Mouse (Mus musculus) forebrain, embryonic 16.5 days (tissue): ENCODE results near the gene Nynrin. TPM values are rescaled to one million over a fixed set of nuclear protein-coding genes. Genes with fewer than 3 reads are reported as not detected.

Source experiments
- ATAC-seq: fragments of 200-750 bp; cut with Nextera tagmentation; 2 replicates; pipeline ENCODE4 v1.8.0; 2017; ENCODE audit warnings: mild to moderate bottlenecking, moderate library complexity
- H3K27ac ChIP-seq: fragments of 300-500 bp; sonication (generic); 2 replicates; pipeline ENCODE4 v1.5.1; 2014; ENCODE audit warnings: low read length, control low read depth
- H3K27me3 ChIP-seq: fragments of 300-500 bp; sonication (generic); replicated peaks from 2 replicates; pipeline ENCODE4 v1.6.1; 2014; ENCODE audit warnings: low read length; ENCODE audit not compliant: control insufficient read depth, insufficient read depth
- H3K36me3 ChIP-seq: fragments of 300-500 bp; sonication (generic); 2 replicates; pipeline ENCODE4 v1.6.1; 2014; ENCODE audit not compliant: control insufficient read depth, insufficient read depth
- H3K4me1 ChIP-seq: fragments of 300-500 bp; sonication (generic); replicated peaks from 2 replicates; pipeline ENCODE4 v1.6.1; 2014; ENCODE audit warnings: low read length; ENCODE audit not compliant: control insufficient read depth, insufficient read depth
- H3K4me2 ChIP-seq: fragments of 300-500 bp; sonication (generic); 2 replicates; pipeline ENCODE4 v1.6.1; 2014; ENCODE audit warnings: mild to moderate bottlenecking, low read length, control low read depth
- H3K4me3 ChIP-seq: fragments of 300-500 bp; sonication (generic); replicated peaks from 2 replicates; pipeline ENCODE4 v1.5.1; 2014; ENCODE audit warnings: mild to moderate bottlenecking, low read length, control low read depth
- H3K9ac ChIP-seq: fragments of 300-500 bp; sonication (generic); replicated peaks from 2 replicates; pipeline ENCODE4 v1.6.1; 2014; ENCODE audit warnings: low read depth, low read length, control low read depth
- H3K9me3 ChIP-seq: fragments of 300-500 bp; sonication (generic); 2 replicates; pipeline ENCODE4 v1.6.1; 2016; ENCODE audit warnings: low read length; ENCODE audit not compliant: control insufficient read depth
- WGBS: fragments of 180-500 bp; shearing (Covaris S2); extraction: QIAGEN DNeasy Blood & Tissue Kit; methylation state at CpG from one replicate; pipeline ENCODE4 v1.1.7; 2014; 5-methylcytosine and 5-hydroxymethylcytosine counted together
- polyA plus RNA-seq: library from polyadenylated mRNA; unstranded; fragments of >200 nt; fragmentation: Nextera tagmentation; extraction: Ambion mirVana; gene quantifications from 2 replicates; pipeline ENCODE4 v1.2.1, GENCODE M21; 2015

The Nynrin gene
- polyA plus RNA-seq, 1 experiment from 2014 or later: 11.3 TPM

- H3K4me2 ChIP-seq: peak overlapping the region; percentile 79
- no peaks in the 10 kb centered on the region for H3K27me3 ChIP-seq
- no peaks in the 10 kb centered on the region for H3K9me3 ChIP-seq
- peaks cover 55% of the 10 kb centered on the region for H3K4me1 ChIP-seq
- 0% methylated on average over 8 of the region's 9 CpGs for WGBS
- H3K4me3 ChIP-seq: peak overlapping the region; percentile 84
- H3K36me3 ChIP-seq: no peaks in the 10 kb centered on the region; the same call in 1 of the 2 replicates
- peak; percentile 22 for ATAC-seq
- peak overlapping the region; percentile 90 for H3K27ac ChIP-seq
- H3K9ac ChIP-seq: peak overlapping the region; percentile 85
Measured at GRCm38 (mm10) chr14:55854406-55855100, 743 bp downstream of the Nynrin start.

GRCm38 (mm10) chr14:55855101-55855561, 1.3 kb downstream of the Nynrin start:
- H3K27ac ChIP-seq: peak overlapping the region; percentile 90
- peaks cover 55% of the 10 kb centered on the region for H3K4me1 ChIP-seq
- peak; percentile 11; the same call in 1 of the 2 replicates for ATAC-seq
- no peaks in the 10 kb centered on the region; the same call in 1 of the 2 replicates for H3K36me3 ChIP-seq
- 0% methylated on average over 4 of the region's 4 CpGs for WGBS
- H3K27me3 ChIP-seq: no peaks in the 10 kb centered on the region
- peak overlapping the region; percentile 79 for H3K4me2 ChIP-seq
- no peaks in the 10 kb centered on the region for H3K9me3 ChIP-seq
- H3K9ac ChIP-seq: peak overlapping the region; percentile 85
- peak overlapping the region; percentile 84 for H3K4me3 ChIP-seq

GRCm38 (mm10) chr14:55857588-55857987, 3.8 kb downstream of the Nynrin start:
- no peak for ATAC-seq
- 77% methylated on average over 4 of the region's 4 CpGs for WGBS
- peaks cover 48% of the 10 kb centered on the region for H3K4me1 ChIP-seq
- no peak overlapping the region for H3K4me3 ChIP-seq
- H3K9ac ChIP-seq: no peak overlapping the region
- H3K27ac ChIP-seq: no peak overlapping the region
- no peaks in the 10 kb centered on the region for H3K27me3 ChIP-seq
- no peak overlapping the region for H3K4me2 ChIP-seq
- no peaks in the 10 kb centered on the region for H3K9me3 ChIP-seq
- H3K36me3 ChIP-seq: no peaks in the 10 kb centered on the region; the same call in 1 of the 2 replicates

DNA sequence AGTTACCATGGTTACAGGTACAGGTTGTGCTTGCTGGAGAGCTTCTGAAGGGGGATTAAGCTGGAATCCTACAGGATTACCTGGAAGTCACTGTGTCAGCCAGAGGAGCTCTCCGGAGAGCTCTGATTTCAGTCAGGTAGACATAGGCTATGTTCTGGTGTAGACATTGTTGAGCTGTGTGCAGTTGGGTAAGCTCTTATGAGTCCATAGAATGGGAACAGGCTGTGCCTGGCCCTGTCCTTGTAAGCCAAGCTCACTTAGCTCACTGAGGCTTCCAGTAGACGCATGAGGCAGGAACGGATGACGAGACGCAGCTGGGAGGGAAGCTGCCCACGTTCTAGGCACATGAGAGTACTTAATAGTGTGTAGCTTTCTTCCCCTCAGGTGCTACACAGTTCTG, 8.4 kb downstream of the Nynrin start:
- no peak overlapping the region for H3K27ac ChIP-seq
- peaks cover 20% of the 10 kb centered on the region for H3K4me1 ChIP-seq
- H3K4me3 ChIP-seq: no peak overlapping the region
- WGBS: 70% methylated on average over 6 of the region's 6 CpGs
- no peaks in the 10 kb centered on the region for H3K27me3 ChIP-seq
- no peak overlapping the region for H3K9ac ChIP-seq
- no peak overlapping the region for H3K4me2 ChIP-seq
- no peak for ATAC-seq
- H3K9me3 ChIP-seq: no peaks in the 10 kb centered on the region
- peaks cover 5% of the 10 kb centered on the region; the same call in 1 of the 2 replicates for H3K36me3 ChIP-seq

- H3K4me1 ChIP-seq: peaks cover 12% of the 10 kb centered on the region
- WGBS: 97% methylated on average over 10 of the region's 10 CpGs
- H3K9me3 ChIP-seq: no peaks in the 10 kb centered on the region
- peaks cover 5% of the 10 kb centered on the region; the same call in 1 of the 2 replicates for H3K36me3 ChIP-seq
- H3K4me2 ChIP-seq: no peak overlapping the region
- H3K4me3 ChIP-seq: no peak overlapping the region
- H3K27ac ChIP-seq: no peak overlapping the region
- no peak for ATAC-seq
- no peak overlapping the region for H3K9ac ChIP-seq
- no peaks in the 10 kb centered on the region for H3K27me3 ChIP-seq
Measured at GRCm38 (mm10) chr14:55862970-55863369, 9.2 kb downstream of the Nynrin start.

- peaks cover 7% of the 10 kb centered on the region; the same call in 1 of the 2 replicates for H3K4me1 ChIP-seq
- peaks cover 10% of the 10 kb centered on the region for H3K36me3 ChIP-seq
- no peaks in the 10 kb centered on the region for H3K27me3 ChIP-seq
- H3K9ac ChIP-seq: no peak overlapping the region
- no peak overlapping the region for H3K4me3 ChIP-seq
- peak; percentile 44; the same call in 1 of the 2 replicates for ATAC-seq
- no peak overlapping the region for H3K4me2 ChIP-seq
- no peaks in the 10 kb centered on the region for H3K9me3 ChIP-seq
- WGBS: 21% methylated on average over 7 of the region's 7 CpGs
- H3K27ac ChIP-seq: no peak overlapping the region
Measured at GRCm38 (mm10) chr14:55863773-55864172, 10.0 kb downstream of the Nynrin start.

GRCm38 (mm10) chr14:55866962-55867361, 13.2 kb downstream of the Nynrin start:
- Histone ChIP-seq H3K9me3 (no peaks in the 10 kb centered on the region), H3K4me2 (no peak overlapping the region), H3K9ac (no peak overlapping the region), H3K4me1 (peaks cover 2% of the 10 kb centered on the region; the same call in 1 of the 2 replicates), H3K36me3 (peaks cover 29% of the 10 kb centered on the region), H3K27me3 (no peaks in the 10 kb centered on the region), H3K27ac (no peak overlapping the region), H3K4me3 (no peak overlapping the region)
- no peak for ATAC-seq
- 34% methylated on average over 4 of the region's 4 CpGs for WGBS

DNA sequence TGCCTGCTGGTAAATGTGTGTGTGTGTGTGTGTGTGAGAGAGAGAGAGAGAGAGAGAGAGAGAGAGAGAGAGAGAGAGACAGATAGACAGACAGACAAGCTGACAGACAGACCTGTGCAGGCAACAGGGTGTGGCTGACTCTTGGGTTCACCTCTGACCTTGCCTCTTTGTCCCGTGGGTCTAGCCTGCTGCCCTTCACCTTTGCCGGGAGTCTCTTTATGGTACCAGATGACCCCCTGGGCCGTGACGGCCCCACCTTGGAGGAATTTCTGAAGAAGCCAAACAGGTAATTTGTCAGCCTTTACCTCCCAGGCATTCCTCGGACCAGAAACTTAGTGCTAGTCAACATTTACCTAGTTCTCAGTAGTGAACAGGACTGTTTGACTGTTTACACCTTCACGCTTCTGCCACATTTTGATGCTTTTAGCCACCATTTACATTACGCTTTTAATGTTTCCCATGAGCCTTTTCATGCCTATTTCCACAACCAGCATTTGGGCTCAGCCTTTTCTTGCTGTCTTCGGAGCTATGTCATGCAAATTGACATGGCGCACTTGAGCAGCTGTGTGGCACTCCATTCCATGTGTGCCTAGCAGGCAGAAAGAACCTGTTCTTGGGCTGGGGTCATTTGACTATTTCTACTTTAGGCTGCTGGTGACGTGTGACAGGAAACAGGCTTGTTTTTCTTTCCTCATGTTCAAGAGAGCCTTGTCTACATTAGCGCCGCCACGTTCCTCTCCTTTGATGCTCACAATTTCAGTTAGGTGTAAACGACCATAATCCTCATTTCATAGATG, 14.6 kb downstream of the Nynrin start:
- 92% methylated on average over 14 of the region's 14 CpGs for WGBS
- ATAC-seq: no peak

DNA sequence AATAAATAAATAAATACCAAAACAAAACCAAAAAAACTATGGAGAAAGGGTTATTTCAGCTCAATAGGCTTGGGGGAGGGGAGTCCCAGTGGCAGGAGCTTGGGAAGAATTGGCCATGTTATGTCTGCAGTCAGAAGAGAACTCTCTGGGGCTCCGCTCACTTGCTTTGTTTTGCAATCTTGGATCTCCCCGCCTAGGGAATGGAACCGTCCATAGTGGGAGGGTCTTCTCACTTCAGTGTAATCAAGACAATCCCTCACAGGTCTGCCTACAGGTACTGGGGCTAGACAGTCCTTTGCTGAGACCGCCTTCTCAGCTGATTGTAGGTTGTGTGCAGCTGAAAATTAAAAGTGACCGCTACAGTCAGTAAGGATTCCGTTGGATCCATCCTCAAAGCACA, 15.7 kb downstream of the Nynrin start:
- H3K4me3 ChIP-seq: no peak overlapping the region
- H3K9me3 ChIP-seq: no peaks in the 10 kb centered on the region
- H3K4me1 ChIP-seq: peaks cover 12% of the 10 kb centered on the region
- H3K9ac ChIP-seq: no peak overlapping the region
- 97% methylated on average over 6 of the region's 6 CpGs for WGBS
- no peak overlapping the region for H3K27ac ChIP-seq
- ATAC-seq: no peak
- H3K27me3 ChIP-seq: no peaks in the 10 kb centered on the region
- H3K36me3 ChIP-seq: peaks cover 29% of the 10 kb centered on the region
- no peak overlapping the region for H3K4me2 ChIP-seq

More for the DNA sequence above, 14.6 kb downstream of the Nynrin start:
- no peak overlapping the region for H3K27ac ChIP-seq
- H3K36me3 ChIP-seq: peaks cover 29% of the 10 kb centered on the region
- H3K4me2 ChIP-seq: no peak overlapping the region
- H3K4me3 ChIP-seq: no peak overlapping the region
- peaks cover 5% of the 10 kb centered on the region for H3K4me1 ChIP-seq
- no peak overlapping the region for H3K9ac ChIP-seq
- H3K9me3 ChIP-seq: no peaks in the 10 kb centered on the region
- H3K27me3 ChIP-seq: no peaks in the 10 kb centered on the region
